Mouse (Mus musculus) stomach, postnatal 0 days (tissue): Measurements from ENCODE around the gene Grm1.

Source experiments
- CTCF ChIP-seq: IDR thresholded peaks from 2 replicates; pipeline ENCODE4 v1.5.1; 2016; ENCODE audit warnings: antibody characterized with exemption, low read depth, mild to moderate bottlenecking, moderate library complexity
- EP300 ChIP-seq: optimal IDR thresholded peaks from 2 replicates; pipeline ENCODE3; 2016; ENCODE audit warnings: antibody characterized with exemption

DNA sequence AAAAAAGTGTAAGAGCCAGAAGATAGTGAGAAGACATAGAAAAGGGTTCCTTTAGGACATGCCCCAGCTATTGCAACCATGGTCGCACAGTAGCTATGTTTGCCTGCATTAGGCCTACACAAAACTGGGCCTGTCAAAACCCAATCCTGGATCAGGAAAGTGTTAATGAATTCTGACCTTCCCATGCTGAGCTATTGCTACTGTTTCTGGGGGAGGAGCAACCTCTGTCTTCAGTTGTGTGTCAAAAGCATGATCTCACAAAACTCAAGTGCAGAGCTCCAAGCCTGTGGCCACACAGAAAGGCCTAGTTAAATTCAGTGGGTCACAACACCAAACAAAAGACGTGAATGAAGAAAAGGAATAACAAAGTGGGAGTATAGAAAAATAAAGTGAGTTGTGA, 152.5 kb downstream of the Grm1 start:
- TF ChIP-seq EP300 (no peak), CTCF (no peak)
